Mouse (Mus musculus): ENCODE measurements around the gene Hipk4. TPM values are rescaled to one million over a fixed set of nuclear protein-coding genes. Genes with fewer than 3 reads are reported as not detected.

The Hipk4 gene
- total RNA-seq (2021): not detected

- no peak for DNase-seq
Measured at GRCm38 (mm10) chr7:27522967-27523366, at the start of gene Hipk4. Hipk4 (plus strand) TSS chr7:27523267.

GRCm38 (mm10) chr7:27473835-27474489 lies 49.1 kb upstream of the Hipk4 start:
- DNase-seq: no peak

GRCm38 (mm10) chr7:27474490-27474954 lies 48.5 kb upstream of the Hipk4 start:
- DNase-seq: peak; percentile 95 to 96

GRCm38 (mm10) chr7:27475596-27475995 lies 47.5 kb upstream of the Hipk4 start:
- DNase-seq: no peak

- DNase-seq: no peak
Measured at GRCm38 (mm10) chr7:27476098-27476635, 46.9 kb upstream of the Hipk4 start.

- DNase-seq: no peak
Measured at GRCm38 (mm10) chr7:27478561-27478960, 44.5 kb upstream of the Hipk4 start.

- no peak for DNase-seq
Measured at GRCm38 (mm10) chr7:27479750-27480149, 43.3 kb upstream of the Hipk4 start.

GRCm38 (mm10) chr7:27480506-27480905 lies 42.6 kb upstream of the Hipk4 start:
- DNase-seq: no peak

- DNase-seq: no peak
Measured at GRCm38 (mm10) chr7:27480927-27481626, 42.0 kb upstream of the Hipk4 start.

- DNase-seq: peak; percentile 66 to 76
Measured at GRCm38 (mm10) chr7:27481627-27481969, 41.5 kb upstream of the Hipk4 start.

GRCm38 (mm10) chr7:27483860-27484259 lies 39.2 kb upstream of the Hipk4 start:
- DNase-seq: no peak

- DNase-seq: no peak
Measured at GRCm38 (mm10) chr7:27486102-27486769, 36.8 kb upstream of the Hipk4 start.

- DNase-seq: peak; percentile 100
Measured at GRCm38 (mm10) chr7:27486770-27487697, 36.0 kb upstream of the Hipk4 start, which contains the start of gene Sertad1. Sertad1 (plus strand) TSS chr7:27486910.

- no peak for DNase-seq
Measured at GRCm38 (mm10) chr7:27487740-27488268, 35.3 kb upstream of the Hipk4 start.

GRCm38 (mm10) chr7:27489270-27489869 lies 33.7 kb upstream of the Hipk4 start:
- DNase-seq: no peak

GRCm38 (mm10) chr7:27490227-27490542 lies 32.9 kb upstream of the Hipk4 start:
- no peak for DNase-seq

- peak; percentile 84 to 87 for DNase-seq
Measured at GRCm38 (mm10) chr7:27490543-27491329, 32.3 kb upstream of the Hipk4 start.

GRCm38 (mm10) chr7:27491856-27492255 lies 31.2 kb upstream of the Hipk4 start:
- no peak for DNase-seq

GRCm38 (mm10) chr7:27493022-27493421 lies 30.0 kb upstream of the Hipk4 start:
- no peak for DNase-seq

- DNase-seq: no peak
Measured at GRCm38 (mm10) chr7:27493450-27493849, 29.6 kb upstream of the Hipk4 start.
